Mouse (Mus musculus) thymus, adult 2 months (tissue): Measurements from ENCODE around the gene Exoc6b.

Experiments
- CTCF ChIP-seq: fragments of 200-500 bp; IDR thresholded peaks from 2 replicates; pipeline ENCODE4 v1.5.1; 2012; ENCODE audit warnings: mild to moderate bottlenecking, control low read depth, low read length, moderate library complexity, borderline replicate concordance; ENCODE audit not compliant: control insufficient read depth, poor library complexity, insufficient read depth; ENCODE audit errors: extremely low read depth
- POLR2A ChIP-seq: fragments of 200-500 bp; IDR thresholded peaks from 2 replicates; pipeline ENCODE4 v1.6.1; 2012; ENCODE audit warnings: mild to moderate bottlenecking, low read length, control low read depth, moderate library complexity; ENCODE audit not compliant: control insufficient read depth, poor library complexity, insufficient read depth; ENCODE audit errors: extremely low read depth

GRCm38 (mm10) chr6:84590961-84591745, 478.2 kb downstream of the Exoc6b start:
- TF ChIP-seq CTCF (no peak), POLR2A (no peak)
